ENCODE assay signal across 9 mouse cellular contexts in genomic region chr3:95587754-95588603, GRCm38 (mm10). TPM values are rescaled to one million over a fixed set of nuclear protein-coding genes. Genes with fewer than 3 reads are reported as not detected.
DNase-seq lines count a peak whose midpoint lies in the region; ATAC-seq and TF ChIP-seq lines count a peak whose summit lies in the region.
"Had no signal": no experiment of that assay in that cellular context is flagged by ENCODE, and none has a peak within 500 bp of the region (broad histone marks: within the 10 kb centered on the region; RNA-seq: fewer than 3 reads in every experiment).

No protein-coding gene starts in this region.

- peak in 1 of 2 experiments; percentile 75; a peak in 3 of 4 replicates for TF ChIP-seq EP300 in MEL (IDR thresholded peaks at IDR 0.05; ENCODE audit: low read depth in 1 of 2, low read length in 2 of 2)

- no peaks in the 10 kb centered on the region for H3K27me3 ChIP-seq in heart, embryonic 15.5 days
- H3K27me3 ChIP-seq in MEL (ENCODE audit: control insufficient read depth in 1 of 2, insufficient read depth in 2 of 2, low read length in 2 of 2): no peaks in the 10 kb centered on the region; a peak in 1 of 4 replicates
- no peaks in the 10 kb centered on the region for H3K27me3 ChIP-seq in hindbrain, embryonic 10.5 days (ENCODE audit: insufficient read depth, poor library complexity, severe bottlenecking)

- peaks cover 12% of the 10 kb centered on the region for H3K36me3 ChIP-seq in heart, embryonic 15.5 days
- H3K36me3 ChIP-seq in MEL (ENCODE audit: control insufficient read depth in 1 of 2, insufficient read depth in 2 of 2, low read length in 2 of 2): peaks cover 7 to 8% of the 10 kb centered on the region in 2 experiments
- H3K36me3 ChIP-seq in hindbrain, embryonic 10.5 days: peaks cover 20% of the 10 kb centered on the region

- H3K27ac ChIP-seq in heart, embryonic 15.5 days: peak overlapping the region; percentile 67
- H3K27ac ChIP-seq in MEL (ENCODE audit: control insufficient read depth, low read depth, low read length): peak overlapping the region; percentile 74
- peak overlapping the region; percentile 77 for H3K27ac ChIP-seq in hindbrain, embryonic 10.5 days

- TF ChIP-seq POLR2A in MEL (IDR thresholded peaks at IDR 0.05; ENCODE audit: control insufficient read depth in 1 of 2, insufficient read depth in 1 of 2, low read depth in 1 of 2, low read length in 2 of 2, poor library complexity in 1 of 2): no peak

- TF ChIP-seq CTCF in MEL (IDR thresholded peaks at IDR 0.05 in 2 of 3, conservative IDR thresholded peaks at IDR 0.05 in 1 of 3; ENCODE audit: control insufficient read depth in 1 of 3, insufficient read depth in 1 of 3, low read depth in 2 of 3, low read length in 3 of 3, poor library complexity in 1 of 3, severe bottlenecking in 1 of 3): no peak; a peak in 1 of 6 replicates

- WGBS in heart, embryonic 15.5 days: 50% methylated on average over 8 of the region's 8 CpGs
- 54% methylated on average over 8 of the region's 8 CpGs for WGBS in hindbrain, embryonic 10.5 days

- DNase-seq in heart, adult 18-20 months: no peak
- DNase-seq in MEL (ENCODE audit: low read depth, low spot score): peak; percentile 36
- DNase-seq in hindbrain, embryonic 10.5 days (ENCODE audit: low spot score): no peak
- no peak for DNase-seq in urinary bladder, postnatal 25 days (ENCODE audit: low spot score)
- no peak for DNase-seq in ovary, adult 18-20 months (ENCODE audit: low spot score)
- no peak for DNase-seq in yolk sac, embryonic 10.5 days (ENCODE audit: low spot score)

- no peak for ATAC-seq in heart, embryonic 15.5 days (replicated peaks; ENCODE audit: insufficient number of reproducible peaks, insufficient read depth, low FRiP score, low read depth)
- ATAC-seq in megakaryocyte progenitor cell, adult 5-6 weeks (replicated peaks; ENCODE audit: poor library complexity): peak; percentile 18

- peaks cover 5% of the 10 kb centered on the region for H3K79me2 ChIP-seq in MEL (ENCODE audit: control insufficient read depth, insufficient read depth, low read length, poor library complexity)

- no peak; the same call in 1 of the 2 replicates for TF ChIP-seq RAD21 in MEL (IDR thresholded peaks at IDR 0.05; ENCODE audit: low read depth, low read length)

- H3K4me1 ChIP-seq in heart, embryonic 15.5 days (replicated peaks): peaks cover 9% of the 10 kb centered on the region
- peaks cover 2 to 6% of the 10 kb centered on the region in 2 experiments; a peak in 2 of 4 replicates for H3K4me1 ChIP-seq in MEL (ENCODE audit: control insufficient read depth in 1 of 2, insufficient read depth in 2 of 2, low read length in 2 of 2)
- peaks cover 13% of the 10 kb centered on the region for H3K4me1 ChIP-seq in hindbrain, embryonic 10.5 days (replicated peaks)

- H3K4me3 ChIP-seq in heart, embryonic 15.5 days: peak overlapping the region; percentile 91
- peak overlapping the region; percentile 55 to 60 for H3K4me3 ChIP-seq in MEL (ENCODE audit: control insufficient read depth in 1 of 2, insufficient read depth in 1 of 2, low read depth in 2 of 2, low read length in 2 of 2)
- H3K4me3 ChIP-seq in hindbrain, embryonic 10.5 days: peak overlapping the region; percentile 80

- peak overlapping the region; percentile 67 for H3K4me2 ChIP-seq in heart, embryonic 15.5 days

- H3K9me3 ChIP-seq in heart, embryonic 15.5 days (replicated peaks): no peaks in the 10 kb centered on the region
- no peaks in the 10 kb centered on the region for H3K9me3 ChIP-seq in MEL (replicated peaks; ENCODE audit: insufficient read depth, low read length)
- no peaks in the 10 kb centered on the region for H3K9me3 ChIP-seq in hindbrain, embryonic 10.5 days

- peak overlapping the region; percentile 23; the same call in 1 of the 2 replicates for H3K9ac ChIP-seq in heart, embryonic 15.5 days
- peak overlapping the region; percentile 58 for H3K9ac ChIP-seq in MEL (ENCODE audit: control insufficient read depth, low read depth, low read length, poor library complexity, severe bottlenecking)

TF ChIP-seq in MEL, 35 proteins besides CTCF, POLR2A, EP300 and RAD21:
- TF ChIP-seq ZNF384 (IDR thresholded peaks at IDR 0.05; ENCODE audit: low read depth, low read length) (peak; percentile 80), ZC3H11A (IDR thresholded peaks at IDR 0.05; ENCODE audit: low read depth, low read length) (no peak), MYB (IDR thresholded peaks at IDR 0.05; ENCODE audit: low read depth, low read length) (no peak; the same call in 1 of the 2 replicates), UBTF (IDR thresholded peaks at IDR 0.05; ENCODE audit: borderline replicate concordance, insufficient read depth, low read depth, low read length) (no peak), E2F4 (IDR thresholded peaks at IDR 0.05; ENCODE audit: borderline replicate concordance, low read depth, low read length) (0 out of 2 replicates have a peak, but pooled peaks have one; percentile 63), RCOR1 (IDR thresholded peaks at IDR 0.05; ENCODE audit: low read depth, low read length) (peak; percentile 30; the same call in 1 of the 2 replicates), TBP (IDR thresholded peaks at IDR 0.05; ENCODE audit: low read depth, low read length) (peak; percentile 98), CHD1 (IDR thresholded peaks at IDR 0.05; ENCODE audit: low read depth, low read length) (peak; percentile 97), SIN3A (IDR thresholded peaks at IDR 0.05; ENCODE audit: low read length) (no peak), GABPA (IDR thresholded peaks at IDR 0.05; ENCODE audit: low read depth, low read length) (0 out of 2 replicates have a peak, but pooled peaks have one; percentile 47), BHLHE40 (IDR thresholded peaks at IDR 0.05; ENCODE audit: borderline replicate concordance, low read depth, low read length) (no peak), SMC3 (IDR thresholded peaks at IDR 0.05; ENCODE audit: low read depth, low read length) (no peak), TCF12 (IDR thresholded peaks at IDR 0.05; ENCODE audit: low read depth, low read length) (no peak; the same call in 1 of the 2 replicates), USF1 (IDR thresholded peaks at IDR 0.05; ENCODE audit: low read depth, low read length) (peak; percentile 8; the same call in 1 of the 2 replicates), ELF1 (IDR thresholded peaks at IDR 0.05; ENCODE audit: low read depth, low read length) (no peak), MAFK (IDR thresholded peaks at IDR 0.05; ENCODE audit: borderline replicate concordance, low read depth, low read length) (peak; percentile 88), ZMIZ1 (IDR thresholded peaks at IDR 0.05; ENCODE audit: low read depth, low read length) (no peak), MAX (IDR thresholded peaks at IDR 0.05; ENCODE audit: low read length) (no peak; the same call in 1 of the 2 replicates), KAT2A (conservative IDR thresholded peaks at IDR 0.05; ENCODE audit: low read depth, low read length) (no peak), GATA1 (IDR thresholded peaks at IDR 0.05; ENCODE audit: low read depth, low read length) (no peak), POLR2AphosphoS5 (IDR thresholded peaks at IDR 0.05; ENCODE audit: borderline replicate concordance, low read depth, low read length) (no peak; the same call in 1 of the 2 replicates), POLR2AphosphoS2 (IDR thresholded peaks at IDR 0.05; ENCODE audit: low read length) (no peak), ZKSCAN1 (IDR thresholded peaks at IDR 0.05; ENCODE audit: low read depth, low read length) (0 out of 2 replicates have a peak, but pooled peaks have one; percentile 57), NELFE (IDR thresholded peaks at IDR 0.05; ENCODE audit: low read depth, low read length) (no peak), USF2 (IDR thresholded peaks at IDR 0.05; ENCODE audit: borderline replicate concordance in 1 of 2, insufficient read depth in 1 of 2, low read depth in 1 of 2, low read length in 2 of 2) (no peak), MYC (IDR thresholded peaks at IDR 0.05; ENCODE audit: low read depth, low read length) (peak; percentile 70), MAZ (IDR thresholded peaks at IDR 0.05; ENCODE audit: low read depth, low read length) (peak; percentile 65; the same call in 1 of the 2 replicates), ETS1 (IDR thresholded peaks at IDR 0.05; ENCODE audit: low read depth, low read length) (no peak)

RNA-seq across cellular contexts. Expression of gene Golph3l, which starts 0.8 kb away (rescaled TPM):
- 23.1 and 26.5 TPM in 2 replicates for polyA plus RNA-seq in heart, embryonic 15.5 days (2015; fragmentation: Nextera tagmentation; extraction: Ambion mirVana)
- 10 to 100 TPM; 18.0 to 19.9 TPM for total RNA-seq in heart, adult 18-20 months (2021)
- 41.0 and 43.8 TPM in 2 replicates for total RNA-seq in MEL (2012; rRNA removed)
- 10 to 100 TPM in 1 of 2 experiments, not detected in 1; 45.1 TPM for polyA plus RNA-seq in MEL (2012; ENCODE audit: insufficient read depth in 1 of 2, insufficient read length in 2 of 2, low read depth in 1 of 2, low replicate concordance in 2 of 2, missing spikeins in 1 of 2)
- 27.8 and 31.0 TPM in 2 replicates for polyA plus RNA-seq in hindbrain, embryonic 10.5 days (2016; fragmentation: Nextera tagmentation; extraction: Ambion mirVana)
- 57.3 and 60.3 TPM in 2 replicates for total RNA-seq in megakaryocyte progenitor cell, adult 5-6 weeks (2015)
- 40.0 and 66.2 TPM in 2 replicates for total RNA-seq in megakaryocyte progenitor cell, adult 5-6 weeks (2017)

RNA-seq across cellular contexts. Expression of gene Hormad1, which starts 28.5 kb away (rescaled TPM):
- polyA plus RNA-seq in heart, embryonic 15.5 days (2015; fragmentation: Nextera tagmentation; extraction: Ambion mirVana): not detected in 2 replicates
- not detected for total RNA-seq in heart, adult 18-20 months (2021)
- not detected in 2 replicates for total RNA-seq in MEL (2012; rRNA removed)
- polyA plus RNA-seq in MEL (2012; ENCODE audit: insufficient read depth in 1 of 2, insufficient read length in 2 of 2, low read depth in 1 of 2, low replicate concordance in 2 of 2, missing spikeins in 1 of 2): not detected
- not detected in 2 replicates for polyA plus RNA-seq in hindbrain, embryonic 10.5 days (2016; fragmentation: Nextera tagmentation; extraction: Ambion mirVana)
- total RNA-seq in megakaryocyte progenitor cell, adult 5-6 weeks (2015): not detected in 2 replicates
- total RNA-seq in megakaryocyte progenitor cell, adult 5-6 weeks (2017): not detected in 2 replicates
- total RNA-seq: neutrophil, adult 5-6 weeks had no signal

RNA-seq across cellular contexts. Expression of gene Ensa, which starts 36.8 kb away (rescaled TPM):
- polyA plus RNA-seq in heart, embryonic 15.5 days (2015; fragmentation: Nextera tagmentation; extraction: Ambion mirVana): 45.8 and 53.7 TPM in 2 replicates
- total RNA-seq in heart, adult 18-20 months (2021): 10 to 100 TPM; 74.3 to 75.2 TPM
- total RNA-seq in MEL (2012; rRNA removed): 68.5 and 85.2 TPM in 2 replicates
- 10 to 100 TPM in 1 of 2 experiments, not detected in 1; 90.5 TPM for polyA plus RNA-seq in MEL (2012; ENCODE audit: insufficient read depth in 1 of 2, insufficient read length in 2 of 2, low read depth in 1 of 2, low replicate concordance in 2 of 2, missing spikeins in 1 of 2)
- polyA plus RNA-seq in hindbrain, embryonic 10.5 days (2016; fragmentation: Nextera tagmentation; extraction: Ambion mirVana): 84.8 and 89.9 TPM in 2 replicates
- total RNA-seq in megakaryocyte progenitor cell, adult 5-6 weeks (2015): 32.6 and 37.1 TPM in 2 replicates
- 49.7 and 66.8 TPM in 2 replicates for total RNA-seq in megakaryocyte progenitor cell, adult 5-6 weeks (2017)
